Mouse (Mus musculus): ENCODE results near the gene Thap7. TPM values are rescaled to one million over a fixed set of nuclear protein-coding genes. Genes with fewer than 3 reads are reported as not detected.
"Not testable (repeated sequence)": the region's sequence is repeated elsewhere in the genome, so short reads cannot be mapped to it uniquely, and the experiment has no call there.

The Thap7 gene
- total and polyA plus RNA-seq, 2 experiments from 2014 or later = 64.4 to 71.0 TPM

DNA sequence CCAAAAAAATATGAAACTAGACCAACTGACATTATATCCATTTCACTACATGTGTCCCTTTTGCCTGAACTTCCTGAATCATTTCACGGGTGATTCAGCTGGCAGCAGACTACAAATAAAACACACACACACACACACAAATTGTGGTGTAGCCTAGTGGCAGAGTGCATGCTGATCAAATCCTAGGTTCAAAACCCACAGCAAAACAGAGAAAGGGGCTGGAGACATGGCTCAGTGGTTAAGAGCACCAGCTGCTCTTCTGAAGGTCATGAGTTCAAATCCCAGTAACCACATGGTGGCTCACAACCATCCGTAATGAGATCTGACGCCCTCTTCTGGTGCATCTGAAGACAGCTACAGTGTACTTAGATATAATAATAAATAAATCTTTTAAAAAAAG is 22.9 kb downstream of the Thap7 start:
- H3K4me3 ChIP-seq (ENCODE audit: low read depth, low read length) = peak overlapping the region; percentile 61
- not testable (repeated sequence) for DNase-seq; H3K9me3 ChIP-seq (ENCODE audit: low read length); H3K27me3 ChIP-seq (ENCODE audit: insufficient read depth, low read length)
- peaks cover 14% of the 10 kb centered on the region for H3K36me3 ChIP-seq (ENCODE audit: insufficient read depth)
- H3K27ac ChIP-seq (ENCODE audit: low read depth, low read length) = peak overlapping the region; percentile 95
- H3K4me1 ChIP-seq (ENCODE audit: insufficient read depth) = peaks cover 12% of the 10 kb centered on the region; the same call in 1 of the 2 replicates
- peak overlapping the region; percentile 77 for H3K9ac ChIP-seq
- peak; percentile 9 for TF ChIP-seq CTCF (IDR thresholded peaks at IDR 0.05; ENCODE audit: low read depth)
- 29% methylated on average over 3 of the region's 3 CpGs for WGBS
- H3K4me2 ChIP-seq (ENCODE audit: low read depth) = peak overlapping the region; percentile 70
- peak; percentile 12 for ATAC-seq

- Histone ChIP-seq H3K9ac (no peak overlapping the region), H3K27ac (ENCODE audit: low read depth, low read length) (no peak overlapping the region), H3K4me3 (ENCODE audit: low read depth, low read length) (no peak overlapping the region), H3K9me3 (ENCODE audit: low read length) (no peaks in the 10 kb centered on the region), H3K27me3 (ENCODE audit: insufficient read depth, low read length) (no peaks in the 10 kb centered on the region), H3K4me1 (ENCODE audit: insufficient read depth) (peaks cover 12% of the 10 kb centered on the region; the same call in 1 of the 2 replicates), H3K4me2 (ENCODE audit: low read depth) (no peak overlapping the region), H3K36me3 (ENCODE audit: insufficient read depth) (peaks cover 4% of the 10 kb centered on the region)
- DNase-seq = no peak
- no peak for TF ChIP-seq CTCF (IDR thresholded peaks at IDR 0.05; ENCODE audit: low read depth)
- WGBS = 78% methylated on average over 5 of the region's 5 CpGs
- no peak for ATAC-seq
Measured at GRCm38 (mm10) chr16:17507018-17507552, 23.9 kb downstream of the Thap7 start.

GRCm38 (mm10) chr16:17502681-17503080 is 28.3 kb downstream of the Thap7 start:
- 90% methylated on average over 4 of the region's 4 CpGs for WGBS
- H3K4me3 ChIP-seq (ENCODE audit: low read depth, low read length) = no peak overlapping the region

GRCm38 (mm10) chr16:17499249-17499883 is 31.6 kb downstream of the Thap7 start:
- Histone ChIP-seq H3K4me1 (ENCODE audit: insufficient read depth) (peaks cover 4% of the 10 kb centered on the region; the same call in 1 of the 2 replicates), H3K9ac (no peak overlapping the region), H3K27me3 (ENCODE audit: insufficient read depth, low read length) (no peaks in the 10 kb centered on the region), H3K27ac (ENCODE audit: low read depth, low read length) (no peak overlapping the region), H3K4me2 (ENCODE audit: low read depth) (no peak overlapping the region), H3K4me3 (ENCODE audit: low read depth, low read length) (no peak overlapping the region), H3K36me3 (ENCODE audit: insufficient read depth) (no peaks in the 10 kb centered on the region), H3K9me3 (ENCODE audit: low read length) (no peaks in the 10 kb centered on the region)
- ATAC-seq (peak; percentile 89), DNase-seq (peak; percentile 25)
- TF ChIP-seq CTCF (IDR thresholded peaks at IDR 0.05; ENCODE audit: low read depth) = no peak
- 16% methylated on average over 10 of the region's 10 CpGs for WGBS

More at GRCm38 (mm10) chr16:17502681-17503080, 28.3 kb downstream of the Thap7 start:
- H3K4me2 ChIP-seq (ENCODE audit: low read depth) = no peak overlapping the region
- H3K36me3 ChIP-seq (ENCODE audit: insufficient read depth) = no peaks in the 10 kb centered on the region
- DNase-seq = no peak
- H3K9me3 ChIP-seq (ENCODE audit: low read length) = no peaks in the 10 kb centered on the region
- H3K27ac ChIP-seq (ENCODE audit: low read depth, low read length) = no peak overlapping the region
- H3K9ac ChIP-seq = no peak overlapping the region
- no peaks in the 10 kb centered on the region for H3K4me1 ChIP-seq (ENCODE audit: insufficient read depth)
- no peak for TF ChIP-seq CTCF (IDR thresholded peaks at IDR 0.05; ENCODE audit: low read depth)
- ATAC-seq = no peak
- no peaks in the 10 kb centered on the region for H3K27me3 ChIP-seq (ENCODE audit: insufficient read depth, low read length)

DNA sequence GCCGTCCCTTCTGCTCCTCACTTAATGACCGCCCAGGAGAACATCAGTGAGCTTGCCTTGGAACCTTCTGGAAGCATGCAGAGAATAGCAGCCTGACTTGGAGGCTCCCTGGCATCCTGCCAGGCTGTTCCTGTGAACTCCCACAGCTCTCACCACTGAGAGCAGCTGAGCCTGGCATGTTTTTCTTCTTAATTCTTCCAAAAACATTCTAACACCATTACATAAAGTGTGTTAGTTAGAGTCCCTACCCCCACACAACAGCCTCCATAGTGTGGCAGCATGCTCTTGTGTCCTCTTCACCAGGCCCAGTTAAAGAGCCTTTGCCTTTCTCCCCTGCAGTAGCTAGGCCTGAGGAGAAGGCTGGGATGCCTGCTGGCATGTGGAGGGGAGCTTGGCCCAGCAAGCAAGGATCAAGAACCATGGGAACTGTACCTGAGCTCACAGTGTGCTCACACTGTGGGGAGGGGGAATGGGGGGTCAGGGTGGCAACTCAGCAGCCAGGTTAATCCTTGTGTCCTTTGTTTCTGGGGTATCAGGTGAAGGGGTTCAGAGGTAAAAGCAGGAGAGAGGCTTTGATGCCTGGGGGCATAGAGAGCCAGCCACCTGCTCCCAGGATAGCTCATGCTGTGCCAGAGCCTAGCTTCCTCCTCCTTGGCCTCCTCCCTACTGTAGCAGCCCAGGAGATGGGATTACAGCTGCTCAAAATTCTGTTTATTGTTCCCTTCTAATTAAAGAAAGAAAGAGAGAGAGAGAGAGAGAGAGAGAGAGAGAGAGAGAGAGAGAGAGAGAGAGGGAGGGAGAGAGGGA is 34.2 kb downstream of the Thap7 start:
- DNase-seq = peak; percentile 89
- Histone ChIP-seq H3K4me3 (ENCODE audit: low read depth, low read length) (no peak overlapping the region), H3K4me1 (ENCODE audit: insufficient read depth) (peaks cover 4% of the 10 kb centered on the region; the same call in 1 of the 2 replicates), H3K9ac (no peak overlapping the region), H3K27me3 (ENCODE audit: insufficient read depth, low read length) (no peaks in the 10 kb centered on the region), H3K9me3 (ENCODE audit: low read length) (no peaks in the 10 kb centered on the region), H3K4me2 (ENCODE audit: low read depth) (no peak overlapping the region), H3K27ac (ENCODE audit: low read depth, low read length) (peak overlapping the region; percentile 72), H3K36me3 (ENCODE audit: insufficient read depth) (no peaks in the 10 kb centered on the region)
- 37% methylated on average over 2 of the region's 2 CpGs for WGBS
- ATAC-seq = peak; percentile 72
- TF ChIP-seq CTCF (IDR thresholded peaks at IDR 0.05; ENCODE audit: low read depth) = no peak

GRCm38 (mm10) chr16:17491896-17492561 is 38.9 kb downstream of the Thap7 start:
- Histone ChIP-seq H3K36me3 (ENCODE audit: insufficient read depth) (peaks cover 7% of the 10 kb centered on the region; the same call in 1 of the 2 replicates), H3K4me3 (ENCODE audit: low read depth, low read length) (no peak overlapping the region), H3K27ac (ENCODE audit: low read depth, low read length) (no peak overlapping the region), H3K9ac (no peak overlapping the region), H3K9me3 (ENCODE audit: low read length) (no peaks in the 10 kb centered on the region), H3K27me3 (ENCODE audit: insufficient read depth, low read length) (no peaks in the 10 kb centered on the region), H3K4me1 (ENCODE audit: insufficient read depth) (peaks cover 4% of the 10 kb centered on the region; the same call in 1 of the 2 replicates), H3K4me2 (ENCODE audit: low read depth) (no peak overlapping the region)
- 64% methylated on average over 5 of the region's 5 CpGs for whole genome bisulfite sequencing
- ATAC-seq (no peak), DNase-seq (no peak)
- TF ChIP-seq CTCF (IDR thresholded peaks at IDR 0.05; ENCODE audit: low read depth) = no peak
